Mouse (Mus musculus): ENCODE data around the gene 4930590J08Rik. TPM values are rescaled to one million over a fixed set of nuclear protein-coding genes. Genes with fewer than 3 reads are reported as not detected.
"Not testable (repeated sequence)": the region's sequence is repeated elsewhere in the genome, so short reads cannot be mapped to it uniquely, and the experiment has no call there.

4930590J08Rik gene
- polyA plus RNA-seq, 1 experiment from 2014 or later, result 1.4 TPM

DNA sequence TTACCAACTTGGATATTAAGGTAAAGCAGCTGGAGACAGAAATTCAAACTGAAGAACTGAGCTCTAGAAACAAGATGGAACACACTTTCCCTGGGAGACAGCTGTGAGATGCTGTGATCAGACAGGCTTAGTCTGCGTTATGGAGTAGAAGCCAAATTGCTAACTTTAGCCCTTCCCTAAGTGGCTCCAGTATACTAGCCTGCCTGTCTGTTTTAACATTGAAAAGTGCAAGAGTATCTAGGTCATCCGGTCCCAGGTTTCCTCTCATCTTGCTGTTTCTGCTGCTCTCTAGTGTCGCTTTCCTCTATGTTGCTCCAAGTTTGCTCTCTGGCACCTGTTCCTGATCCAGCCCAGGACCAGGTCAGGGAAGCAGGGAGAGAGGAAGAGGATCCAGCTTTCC is 5.8 kb upstream of the 4930590J08Rik start:
- Histone ChIP-seq H3K9me3 (no peaks in the 10 kb centered on the region), H3K27ac (no peak overlapping the region), H3K4me1 (replicated peaks) (no peaks in the 10 kb centered on the region), H3K36me3 (peaks cover 85% of the 10 kb centered on the region), H3K4me2 (no peak overlapping the region), H3K27me3 (no peaks in the 10 kb centered on the region), H3K4me3 (no peak overlapping the region), H3K9ac (no peak overlapping the region)
- WGBS, result 95% methylated on average over 3 of the region's 3 CpGs
- no peak for ATAC-seq (ENCODE audit: low FRiP score)

DNA sequence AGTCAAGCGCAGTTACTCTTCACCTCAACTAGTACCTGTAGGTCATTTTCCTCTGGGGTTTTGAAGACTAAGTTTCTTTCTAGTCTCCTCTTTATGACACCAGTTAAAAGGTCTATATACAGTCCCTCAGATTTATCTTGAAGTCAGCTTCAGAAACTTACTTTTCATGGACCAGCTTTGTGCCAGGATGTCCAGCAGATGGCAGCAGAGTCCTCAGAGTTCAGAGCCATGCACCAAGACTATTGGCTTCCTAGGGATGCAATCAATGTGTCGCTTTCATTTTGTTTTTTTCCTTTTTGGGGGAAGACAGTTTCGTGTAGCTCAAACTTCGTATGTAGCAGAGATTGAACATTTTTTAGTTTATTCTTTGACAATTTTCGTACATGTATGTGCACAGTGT is 1.1 kb upstream of the 4930590J08Rik start:
- H3K27ac ChIP-seq, result no peak overlapping the region
- H3K9ac ChIP-seq, result no peak overlapping the region
- H3K4me1 ChIP-seq (replicated peaks), result 0 out of 2 replicates have a peak, but pooled peaks cover 6% of the 10 kb centered on the region
- no peak overlapping the region for H3K4me2 ChIP-seq
- H3K36me3 ChIP-seq, result peaks cover 51% of the 10 kb centered on the region
- 39% methylated on average over 5 of the region's 5 CpGs for WGBS
- no peaks in the 10 kb centered on the region for H3K27me3 ChIP-seq
- ATAC-seq (ENCODE audit: low FRiP score), result peak; percentile 49; the same call in 1 of the 2 replicates
- H3K4me3 ChIP-seq, result no peak overlapping the region
- no peaks in the 10 kb centered on the region for H3K9me3 ChIP-seq

DNA sequence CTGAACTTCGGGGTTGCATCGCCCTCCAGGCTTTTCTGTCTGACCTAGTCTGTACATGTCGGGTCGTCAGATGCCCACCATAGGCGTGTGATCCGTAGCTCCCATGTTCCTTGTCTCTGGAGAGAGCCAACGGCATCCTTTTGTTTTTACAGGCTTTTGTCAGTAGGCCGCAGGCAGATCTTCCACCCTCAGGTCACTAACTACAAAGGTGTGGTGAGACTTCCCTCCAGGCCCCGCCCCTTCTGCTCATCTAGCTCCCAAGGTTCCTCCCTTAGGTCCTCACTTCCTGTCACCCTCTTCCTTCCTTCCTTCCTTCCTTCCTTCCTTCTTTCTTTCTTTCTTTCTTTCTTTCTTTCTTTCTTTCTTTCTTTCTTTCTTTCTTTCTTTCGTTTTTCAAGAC is 11.4 kb downstream of the 4930590J08Rik start:
- H3K4me2 ChIP-seq, result no peak overlapping the region
- no peak overlapping the region for H3K27ac ChIP-seq
- 87% methylated on average over 10 of the region's 10 CpGs for WGBS
- H3K9me3 ChIP-seq, result no peaks in the 10 kb centered on the region
- H3K4me1 ChIP-seq (replicated peaks), result no peaks in the 10 kb centered on the region; the same call in none of the 2 replicates
- H3K4me3 ChIP-seq, result no peak overlapping the region
- H3K27me3 ChIP-seq, result no peaks in the 10 kb centered on the region
- no peak overlapping the region for H3K9ac ChIP-seq
- H3K36me3 ChIP-seq, result no peaks in the 10 kb centered on the region
- no peak for ATAC-seq (ENCODE audit: low FRiP score)

DNA sequence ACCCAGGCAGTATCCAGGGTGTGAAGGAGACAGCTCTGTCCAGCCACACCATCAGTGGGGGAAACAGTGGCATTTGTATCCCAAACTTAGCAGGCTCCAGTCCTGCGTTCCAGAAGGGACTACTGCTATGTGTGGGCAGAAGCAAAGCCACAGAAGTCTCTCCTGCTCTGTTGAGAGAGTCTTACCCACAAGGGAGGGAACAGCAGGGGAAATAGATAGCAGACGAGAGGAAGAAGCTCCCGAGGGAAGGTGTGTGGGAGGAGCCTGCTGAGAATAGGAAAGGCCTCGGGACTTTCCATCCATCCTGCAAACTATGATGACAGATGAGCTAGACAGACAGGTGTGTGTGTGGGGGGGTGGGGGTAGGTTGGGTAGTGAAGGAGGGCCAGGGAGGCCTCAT is 14.7 kb downstream of the 4930590J08Rik start:
- Histone ChIP-seq H3K4me1 (replicated peaks) (no peaks in the 10 kb centered on the region; the same call in none of the 2 replicates), H3K27me3 (no peaks in the 10 kb centered on the region), H3K4me3 (no peak overlapping the region), H3K9ac (no peak overlapping the region), H3K27ac (no peak overlapping the region), H3K36me3 (no peaks in the 10 kb centered on the region), H3K4me2 (no peak overlapping the region), H3K9me3 (no peaks in the 10 kb centered on the region)
- 40% methylated on average over 4 of the region's 4 CpGs for WGBS
- ATAC-seq (ENCODE audit: low FRiP score), result no peak

DNA sequence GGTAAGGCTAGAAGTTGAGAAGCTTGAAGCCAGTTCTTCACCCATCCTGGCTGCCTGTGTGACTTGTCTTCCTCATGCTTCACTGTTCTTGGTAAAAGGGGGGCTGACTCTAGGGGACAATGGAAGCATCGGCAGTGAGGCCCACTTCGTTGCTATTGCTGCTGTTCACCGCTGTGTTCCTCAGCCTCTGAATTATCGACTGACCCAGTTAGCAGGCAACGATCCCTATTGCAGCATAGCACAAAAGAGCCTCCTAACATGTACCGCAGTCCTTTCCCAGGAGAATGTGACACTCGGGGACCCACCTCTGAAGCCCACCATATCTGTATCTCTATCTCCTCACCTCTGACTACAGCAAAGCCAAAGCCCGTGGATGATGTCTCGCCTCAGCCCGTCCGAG is 15.1 kb downstream of the 4930590J08Rik start:
- Histone ChIP-seq H3K36me3 (no peaks in the 10 kb centered on the region), H3K9ac (no peak overlapping the region), H3K4me1 (replicated peaks) (no peaks in the 10 kb centered on the region; the same call in none of the 2 replicates), H3K4me2 (no peak overlapping the region), H3K27ac (no peak overlapping the region), H3K4me3 (no peak overlapping the region), H3K27me3 (no peaks in the 10 kb centered on the region), H3K9me3 (no peaks in the 10 kb centered on the region)
- 66% methylated on average over 11 of the region's 11 CpGs for WGBS
- no peak for ATAC-seq (ENCODE audit: low FRiP score)

DNA sequence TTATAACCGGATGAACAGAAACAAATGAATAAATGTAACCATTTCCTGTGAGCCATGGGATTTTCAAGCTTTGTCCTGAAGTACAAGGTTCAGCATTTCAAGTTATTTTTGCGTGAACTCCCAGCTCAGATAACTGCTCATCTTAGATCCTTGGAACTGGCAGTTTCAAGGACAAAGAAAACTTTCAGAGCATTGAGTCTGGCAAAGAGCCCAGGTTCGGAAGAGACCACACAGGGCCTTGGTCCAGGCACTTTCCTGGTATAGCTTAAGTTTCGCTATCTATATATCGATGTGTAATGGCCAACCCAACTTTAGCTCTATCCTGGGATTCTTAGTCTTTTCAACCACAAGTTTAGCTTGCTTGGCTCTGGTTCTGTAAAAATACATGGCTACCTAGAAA is 28.6 kb downstream of the 4930590J08Rik start:
- ATAC-seq (ENCODE audit: low FRiP score), result no peak
- 81% methylated on average over 5 of the region's 5 CpGs for WGBS
- no peak overlapping the region for H3K4me2 ChIP-seq
- no peaks in the 10 kb centered on the region for H3K4me1 ChIP-seq (replicated peaks)
- H3K27ac ChIP-seq, result no peak overlapping the region
- no peak overlapping the region for H3K9ac ChIP-seq
- H3K27me3 ChIP-seq, result no peaks in the 10 kb centered on the region
- no peaks in the 10 kb centered on the region for H3K9me3 ChIP-seq
- H3K4me3 ChIP-seq, result no peak overlapping the region
- no peaks in the 10 kb centered on the region for H3K36me3 ChIP-seq

DNA sequence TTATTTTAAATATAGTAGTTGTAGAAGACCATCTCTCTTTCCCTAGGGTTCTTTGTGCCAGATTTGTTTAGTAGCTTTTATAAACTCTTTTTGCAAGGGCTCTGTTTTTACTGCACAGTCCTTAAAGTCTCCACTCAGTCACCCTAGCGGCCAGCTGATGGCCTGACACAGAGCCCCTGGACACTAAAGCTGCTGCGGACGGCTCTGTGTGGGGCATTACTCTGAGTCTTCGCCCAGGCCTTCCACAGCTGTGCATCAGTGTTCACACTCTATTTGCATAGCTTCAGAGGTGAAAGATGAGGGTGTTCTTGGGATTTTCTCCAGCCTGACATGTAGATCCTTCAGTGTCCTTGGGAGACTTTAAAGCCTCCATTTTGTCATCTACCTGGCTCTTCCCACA is 35.9 kb downstream of the 4930590J08Rik start:
- no peaks in the 10 kb centered on the region for H3K9me3 ChIP-seq
- WGBS, result 65% methylated on average over 4 of the region's 4 CpGs
- H3K36me3 ChIP-seq, result no peaks in the 10 kb centered on the region
- no peak for ATAC-seq (ENCODE audit: low FRiP score)
- no peak overlapping the region for H3K4me3 ChIP-seq
- H3K4me1 ChIP-seq (replicated peaks), result peaks cover 5% of the 10 kb centered on the region; the same call in 1 of the 2 replicates
- H3K9ac ChIP-seq, result no peak overlapping the region
- H3K4me2 ChIP-seq, result no peak overlapping the region
- H3K27me3 ChIP-seq, result no peaks in the 10 kb centered on the region
- H3K27ac ChIP-seq, result no peak overlapping the region

DNA sequence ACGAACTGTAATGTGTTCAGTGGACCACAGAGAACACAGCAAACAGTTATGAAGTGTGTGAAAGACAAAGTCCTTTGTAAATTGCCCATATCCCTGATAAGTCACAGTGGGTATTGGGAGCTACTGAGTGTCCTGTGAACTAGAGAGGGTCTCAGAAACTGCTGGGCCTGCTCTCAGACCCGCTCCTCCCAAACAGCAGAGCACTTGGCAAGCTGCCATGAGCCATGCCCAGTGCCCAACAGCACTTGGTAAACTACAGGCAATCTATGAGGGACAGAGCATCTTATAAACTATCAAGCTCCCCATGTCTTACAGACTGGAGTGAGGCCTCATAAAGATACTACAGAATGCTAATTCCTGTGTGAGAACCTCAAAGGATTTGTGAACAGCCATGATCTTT is 45.8 kb downstream of the 4930590J08Rik start:
- WGBS, result 72% methylated on average over 2 of the region's 2 CpGs

DNA sequence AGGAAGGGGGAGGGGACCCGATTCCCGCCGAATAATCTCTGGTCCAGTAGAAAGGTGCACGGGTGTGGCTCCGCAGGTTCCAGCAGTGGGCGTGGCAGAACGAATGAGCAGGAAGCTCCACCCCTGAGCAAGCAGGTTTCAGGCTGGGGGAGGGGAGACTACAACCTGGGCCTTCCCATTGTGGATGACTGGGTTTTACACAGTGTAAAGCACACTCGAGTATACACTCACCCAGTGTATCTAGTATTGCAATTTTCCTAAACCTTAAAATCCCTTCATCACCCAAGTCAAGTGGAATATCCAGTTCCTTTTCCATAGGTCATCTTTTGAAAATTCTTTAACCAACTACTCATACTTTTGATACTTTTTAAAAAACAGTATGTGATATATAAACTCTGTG is 55.4 kb downstream of the 4930590J08Rik start:
- not testable (repeated sequence) for H3K4me2 ChIP-seq; ATAC-seq (ENCODE audit: low FRiP score); H3K9ac ChIP-seq; H3K36me3 ChIP-seq; H3K4me3 ChIP-seq; H3K27me3 ChIP-seq; H3K27ac ChIP-seq; H3K9me3 ChIP-seq
- 26% methylated on average over 5 of the region's 8 CpGs for WGBS
- peaks cover 14% of the 10 kb centered on the region; the same call in 1 of the 2 replicates for H3K4me1 ChIP-seq (replicated peaks)

More for the DNA sequence above, 45.8 kb downstream of the 4930590J08Rik start:
- H3K27ac ChIP-seq, result no peak overlapping the region
- no peak overlapping the region for H3K4me2 ChIP-seq
- H3K9me3 ChIP-seq, result no peaks in the 10 kb centered on the region
- no peak overlapping the region for H3K9ac ChIP-seq
- 0 out of 2 replicates have a peak, but pooled peaks cover 2% of the 10 kb centered on the region for H3K27me3 ChIP-seq
- no peak for ATAC-seq (ENCODE audit: low FRiP score)
- no peak overlapping the region for H3K4me3 ChIP-seq
- no peaks in the 10 kb centered on the region for H3K4me1 ChIP-seq (replicated peaks)
- no peaks in the 10 kb centered on the region for H3K36me3 ChIP-seq

DNA sequence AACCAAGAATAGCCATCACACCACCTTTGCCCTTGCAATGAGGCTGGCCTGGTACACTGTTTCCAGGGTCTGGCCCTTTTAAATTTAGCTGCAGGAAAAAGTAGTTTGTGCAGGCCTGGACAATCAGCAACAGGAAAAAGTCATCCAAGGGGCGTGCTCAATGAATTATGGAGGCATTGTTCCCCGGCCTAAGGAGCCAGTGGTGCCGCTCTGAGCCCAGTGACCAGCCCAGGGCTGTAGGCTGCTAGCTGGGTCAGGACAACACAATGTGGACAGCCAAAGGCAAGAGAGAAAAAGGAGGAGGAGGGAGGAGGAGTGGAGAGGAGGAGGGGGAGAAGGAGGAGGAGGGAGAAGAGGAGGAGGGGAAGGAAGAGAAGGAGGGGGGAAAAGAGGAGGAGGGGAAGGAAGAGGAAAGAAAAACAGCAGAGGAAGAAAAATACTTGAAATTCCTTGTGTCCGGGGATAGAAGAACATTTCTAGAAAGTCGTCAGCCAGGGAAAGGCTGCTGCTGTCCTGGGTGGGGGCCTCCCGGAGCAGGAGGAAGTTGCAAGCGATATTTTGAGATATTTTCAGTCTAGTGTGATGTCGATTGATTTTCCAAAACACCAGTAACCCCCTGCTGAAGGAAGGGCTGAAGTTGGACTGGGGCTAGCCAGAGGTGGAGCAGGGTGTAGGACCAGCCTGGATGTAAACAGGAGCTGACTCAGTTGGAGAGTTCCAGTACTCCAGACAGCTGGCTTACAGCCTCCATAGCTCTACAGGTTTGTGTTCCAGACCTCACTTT is 57.6 kb downstream of the 4930590J08Rik start:
- peaks cover 26% of the 10 kb centered on the region for H3K4me1 ChIP-seq (replicated peaks)
- no peak overlapping the region for H3K4me2 ChIP-seq
- no peak overlapping the region for H3K4me3 ChIP-seq
- ATAC-seq (ENCODE audit: low FRiP score), result no peak
- H3K36me3 ChIP-seq, result no peaks in the 10 kb centered on the region
- H3K9me3 ChIP-seq, result no peaks in the 10 kb centered on the region
- H3K9ac ChIP-seq, result no peak overlapping the region
- H3K27me3 ChIP-seq, result no peaks in the 10 kb centered on the region
- H3K27ac ChIP-seq, result no peak overlapping the region; the same call in 1 of the 2 replicates
- 51% methylated on average over 8 of the region's 8 CpGs for WGBS

DNA sequence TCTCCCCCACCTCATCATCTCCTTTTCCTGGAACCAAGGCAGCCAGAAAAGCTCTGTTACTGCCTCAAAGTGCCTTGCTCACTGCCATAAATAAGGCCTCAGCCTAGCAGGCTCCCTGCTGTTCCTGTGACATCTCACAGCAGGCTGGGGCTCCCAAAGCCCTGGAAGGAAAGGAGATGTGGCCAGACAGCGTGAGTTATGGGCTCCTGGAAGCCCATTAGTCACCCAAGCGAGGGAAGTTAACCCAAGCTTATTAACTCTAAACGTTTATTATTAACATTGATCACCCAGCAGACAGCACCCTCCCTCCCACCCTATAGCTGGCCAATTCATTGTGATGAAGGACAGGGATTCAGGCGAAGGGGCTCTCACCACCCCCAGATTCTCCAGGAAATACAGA is 60.8 kb downstream of the 4930590J08Rik start:
- H3K27ac ChIP-seq, result 0 out of 2 replicates have a peak overlapping the region, but pooled peaks have one; percentile 45
- no peak overlapping the region for H3K9ac ChIP-seq
- no peak overlapping the region for H3K4me2 ChIP-seq
- H3K27me3 ChIP-seq, result no peaks in the 10 kb centered on the region
- no peak overlapping the region for H3K4me3 ChIP-seq
- H3K9me3 ChIP-seq, result no peaks in the 10 kb centered on the region
- ATAC-seq (ENCODE audit: low FRiP score), result peak; percentile 41; the same call in 1 of the 2 replicates
- peaks cover 31% of the 10 kb centered on the region for H3K4me1 ChIP-seq (replicated peaks)
- WGBS, result 15% methylated on average over 4 of the region's 4 CpGs
- H3K36me3 ChIP-seq, result no peaks in the 10 kb centered on the region

DNA sequence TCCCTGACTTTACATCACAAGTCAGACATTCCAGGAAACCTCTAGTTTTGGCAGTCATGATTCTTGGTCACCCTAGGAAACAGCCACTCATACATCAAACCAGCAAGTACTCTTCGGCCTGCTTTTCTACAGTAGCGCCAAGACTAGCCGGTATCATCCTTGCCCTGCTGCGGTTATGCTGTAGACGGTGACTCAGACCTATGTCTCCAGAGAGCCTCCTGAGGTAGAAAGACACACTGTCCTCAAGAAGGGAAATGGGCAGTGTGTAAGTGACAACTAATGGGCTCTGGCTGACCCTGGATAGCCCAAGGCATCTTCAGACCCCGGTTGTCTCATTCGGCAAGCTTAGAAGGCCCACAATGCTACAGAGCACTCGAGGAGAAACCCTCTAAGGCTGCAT is 62.5 kb downstream of the 4930590J08Rik start:
- 92% methylated on average over 8 of the region's 8 CpGs for WGBS
- H3K4me1 ChIP-seq (replicated peaks), result peaks cover 31% of the 10 kb centered on the region
- no peaks in the 10 kb centered on the region for H3K27me3 ChIP-seq
- H3K4me2 ChIP-seq, result no peak overlapping the region
- no peak overlapping the region for H3K27ac ChIP-seq
- H3K4me3 ChIP-seq, result no peak overlapping the region
- H3K9me3 ChIP-seq, result no peaks in the 10 kb centered on the region
- no peak for ATAC-seq (ENCODE audit: low FRiP score)
- no peaks in the 10 kb centered on the region for H3K36me3 ChIP-seq
- no peak overlapping the region for H3K9ac ChIP-seq

DNA sequence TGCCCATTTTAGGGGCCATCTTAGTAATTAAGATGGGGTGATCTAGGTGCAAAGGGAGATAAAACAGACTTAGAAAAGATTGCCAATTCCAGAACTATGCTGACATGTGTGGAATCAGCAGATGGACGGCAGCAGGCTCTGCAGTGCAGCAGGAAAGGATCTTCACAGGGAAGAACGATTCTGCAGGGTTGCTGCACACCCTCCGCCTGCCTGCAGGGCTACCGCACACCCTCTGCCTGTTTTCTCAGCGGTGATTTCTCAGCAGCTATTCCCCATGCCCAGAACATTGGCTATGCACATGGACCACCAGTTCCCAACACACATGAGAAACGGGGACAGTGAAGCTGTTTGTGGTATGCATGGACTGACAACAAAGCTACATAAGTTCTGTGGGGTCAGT is 63.4 kb downstream of the 4930590J08Rik start:
- Histone ChIP-seq H3K4me2 (no peak overlapping the region), H3K9me3 (no peaks in the 10 kb centered on the region), H3K4me1 (replicated peaks) (peaks cover 26% of the 10 kb centered on the region), H3K27me3 (no peaks in the 10 kb centered on the region), H3K36me3 (no peaks in the 10 kb centered on the region), H3K4me3 (no peak overlapping the region), H3K9ac (no peak overlapping the region), H3K27ac (no peak overlapping the region)
- no peak for ATAC-seq (ENCODE audit: low FRiP score)
- WGBS, result 55% methylated on average over 6 of the region's 6 CpGs

Data from hindbrain, embryonic 13.5 days (tissue).